Mouse (Mus musculus) spleen, embryonic (tissue): Measurements from ENCODE around the gene Mcrip2.

Experiments
- CTCF ChIA-PET: fragments of 350-600 bp; sonication (Branson Sonifier 250); formaldehyde crosslinking; loops from one replicate; lab custom pipeline; 2022; lab: Charles Lee

Mcrip2 gene

GRCm38 (mm10) chr17:25881691-25882090 lies 13.1 kb upstream of the Mcrip2 start:
- CTCF ChIA-PET: no interaction called here

GRCm38 (mm10) chr17:25880913-25881641 lies 12.5 kb upstream of the Mcrip2 start:
- CTCF ChIA-PET: no interaction called here

DNA sequence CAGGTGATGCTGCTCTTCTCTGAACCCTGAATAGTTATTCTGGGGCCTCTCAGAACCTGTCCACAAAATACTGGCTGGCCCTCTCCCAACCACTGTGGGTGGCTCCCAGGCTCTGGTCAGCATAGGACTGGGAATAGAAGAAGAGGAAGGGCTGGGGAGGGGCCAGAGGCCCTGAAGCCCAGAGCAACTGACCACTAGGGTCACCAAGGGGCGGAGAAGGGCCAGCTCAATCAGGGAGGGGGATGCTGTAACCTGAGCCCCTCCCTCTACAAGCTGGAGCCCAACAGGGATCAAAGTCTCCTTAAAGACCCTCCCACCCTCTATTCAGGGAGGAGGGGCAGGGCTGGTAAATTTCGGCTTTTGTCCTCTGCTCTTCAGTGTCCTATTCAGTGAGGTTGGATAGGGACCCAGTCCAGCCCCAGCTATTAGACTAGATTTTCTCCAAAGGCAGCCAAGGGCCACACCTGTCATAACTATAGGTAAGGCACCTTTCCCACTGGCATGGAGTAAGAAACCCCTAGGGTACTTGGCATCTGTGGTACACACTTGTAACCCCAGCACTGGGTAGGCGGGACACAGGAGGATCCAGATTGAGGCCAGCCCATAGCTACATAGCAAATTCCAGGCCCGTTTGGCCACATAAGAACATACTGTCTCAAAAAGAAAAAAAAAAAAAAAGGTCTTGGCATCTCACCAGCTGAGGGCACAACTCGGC lies 11.8 kb upstream of the Mcrip2 start, which contains the start of gene Wfikkn1:
Gene Wfikkn1, minus strand, starts transcription at position 663 of the 715 bp plus-strand sequence.
- CTCF ChIA-PET: no interaction called here

DNA sequence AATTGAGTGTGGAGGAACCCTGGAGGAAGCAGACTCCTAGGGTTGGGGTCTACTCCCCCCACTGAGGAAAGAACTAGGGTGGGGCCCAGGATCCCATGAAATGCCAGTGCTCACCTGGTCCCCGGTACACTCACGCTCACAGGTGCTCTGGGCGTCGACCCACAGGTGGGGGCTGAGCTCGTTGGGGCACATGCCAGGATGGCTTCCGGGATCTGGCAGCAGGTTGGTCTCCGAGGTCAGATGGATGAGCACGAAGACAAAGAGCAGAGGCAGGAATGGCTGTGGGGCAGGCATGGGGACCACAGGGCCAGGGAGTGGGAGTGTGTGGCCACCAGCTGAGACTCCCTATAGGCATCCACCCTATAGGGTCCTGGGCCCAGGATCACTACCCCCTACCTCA lies 11.2 kb upstream of the Mcrip2 start:
- CTCF ChIA-PET: no interaction called here

DNA sequence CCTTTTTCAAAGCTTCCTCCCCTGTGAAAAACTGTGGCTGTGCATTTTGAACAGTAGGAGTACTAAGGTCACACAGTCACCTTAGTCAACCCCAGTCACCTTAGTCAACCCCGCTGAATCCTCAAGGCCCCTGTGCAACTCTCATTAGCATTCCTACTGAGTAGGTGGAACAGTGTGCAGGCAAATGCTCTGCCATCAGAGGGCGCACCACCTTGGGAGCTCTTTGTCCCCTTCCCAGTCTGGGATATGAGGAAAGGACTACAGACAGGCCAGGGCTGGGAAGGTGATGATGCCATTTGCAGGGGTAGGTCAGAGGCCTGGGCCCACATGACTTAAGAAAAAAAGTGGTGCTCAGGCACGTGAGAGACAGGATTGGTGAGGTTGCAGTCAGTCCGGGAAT lies 10.7 kb upstream of the Mcrip2 start:
- CTCF ChIA-PET: interaction anchor here (0.6 kb wide), 1 partner anchor 158 kb away, joined by 4 read pairs; no protein-coding TSS in a partner anchor

GRCm38 (mm10) chr17:25878611-25879180 lies 10.1 kb upstream of the Mcrip2 start:
- CTCF ChIA-PET: interaction anchor here (0.6 kb wide), 1 partner anchor 159 kb away, joined by 4 read pairs; no protein-coding TSS in a partner anchor

DNA sequence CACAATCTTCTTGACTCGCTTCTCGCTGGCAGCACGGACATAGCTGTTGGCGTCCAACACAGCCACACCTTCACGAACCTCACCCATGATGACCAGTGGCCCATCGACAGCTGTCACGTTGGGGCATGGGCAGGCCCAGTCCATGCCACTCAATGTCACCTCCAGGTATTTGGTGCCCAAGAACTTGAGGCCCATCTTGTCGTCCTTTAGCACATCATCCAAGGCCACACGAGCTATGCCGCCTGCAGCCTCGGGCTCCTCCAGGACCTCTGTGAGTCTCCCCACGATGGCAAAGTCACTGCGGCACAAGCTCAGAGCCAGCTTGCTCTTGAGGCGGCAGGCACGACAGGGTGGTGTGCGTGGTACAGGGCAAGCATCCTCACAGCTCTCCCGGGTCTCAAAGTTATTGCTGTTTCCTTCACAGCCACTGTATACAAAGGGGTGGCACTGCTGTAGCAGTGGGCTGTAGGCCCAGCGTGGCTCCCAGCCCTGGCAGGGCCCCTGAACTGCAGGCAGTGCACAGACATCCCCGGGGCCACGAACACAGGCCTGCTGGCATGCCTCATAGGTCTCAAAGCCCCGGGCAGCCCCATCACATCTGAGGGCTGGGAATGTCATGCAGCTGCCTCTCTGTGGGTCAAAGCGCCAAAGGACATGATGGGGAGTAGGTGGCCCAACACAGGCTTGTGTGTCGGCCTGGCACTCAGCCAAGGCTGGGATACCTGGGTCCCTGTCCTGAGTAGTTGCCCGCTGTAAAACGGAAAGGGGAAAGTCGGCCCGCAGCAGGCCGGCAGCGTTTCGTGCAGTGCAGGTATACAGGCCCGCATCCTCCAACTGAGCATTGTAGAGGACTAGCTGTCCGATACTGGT lies 9.4 kb upstream of the Mcrip2 start:
- CTCF ChIA-PET: interaction anchor here (0.5 kb wide), 1 partner anchor 101 kb away, joined by 4 read pairs; no protein-coding TSS in a partner anchor

GRCm38 (mm10) chr17:25877025-25877424 lies 8.5 kb upstream of the Mcrip2 start:
- CTCF ChIA-PET: no interaction called here

- CTCF ChIA-PET: no interaction called here
Measured at GRCm38 (mm10) chr17:25876347-25876915, 7.9 kb upstream of the Mcrip2 start.

- CTCF ChIA-PET: no interaction called here
Measured at GRCm38 (mm10) chr17:25875171-25876136, 6.9 kb upstream of the Mcrip2 start.

- CTCF ChIA-PET: no interaction called here
Measured at GRCm38 (mm10) chr17:25874721-25875170, 6.2 kb upstream of the Mcrip2 start, which contains the start of gene Mettl26. Gene Mettl26, plus strand, starts transcription at chr17:25875074.

DNA sequence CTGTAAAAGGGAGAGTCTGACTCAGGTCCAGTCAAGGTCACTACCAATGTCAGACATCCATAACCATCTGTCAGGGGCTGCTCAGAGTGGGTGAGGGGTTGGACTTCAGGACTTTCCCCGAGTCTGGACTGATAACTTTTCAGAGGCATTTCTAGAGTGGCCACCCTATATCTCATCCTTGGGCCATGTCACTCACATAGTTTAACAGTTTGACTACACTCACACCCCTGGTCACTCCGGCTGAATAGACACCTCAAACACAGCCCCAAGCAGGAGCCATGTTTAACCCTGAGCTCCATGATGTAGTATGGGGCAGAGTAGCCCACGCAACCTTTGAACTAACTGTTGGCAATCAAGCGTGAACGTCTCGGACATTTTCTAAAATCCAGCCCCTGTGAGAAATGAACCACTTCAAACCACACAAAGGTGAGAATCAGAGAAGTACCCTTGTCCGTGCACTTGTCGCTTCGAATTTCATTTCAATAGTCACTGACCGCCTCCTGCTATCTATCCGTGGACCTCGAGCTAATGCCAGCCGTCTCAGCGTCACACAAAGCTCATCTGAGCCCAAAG lies 5.7 kb upstream of the Mcrip2 start:
- CTCF ChIA-PET: interaction anchor here (0.7 kb wide), 1 partner anchor 389 kb away, joined by 5 read pairs; no protein-coding TSS in a partner anchor

GRCm38 (mm10) chr17:25873405-25874147 lies 5.0 kb upstream of the Mcrip2 start:
- CTCF ChIA-PET: interaction anchor here (0.7 kb wide), 1 partner anchor 390 kb away, joined by 5 read pairs; no protein-coding TSS in a partner anchor

DNA sequence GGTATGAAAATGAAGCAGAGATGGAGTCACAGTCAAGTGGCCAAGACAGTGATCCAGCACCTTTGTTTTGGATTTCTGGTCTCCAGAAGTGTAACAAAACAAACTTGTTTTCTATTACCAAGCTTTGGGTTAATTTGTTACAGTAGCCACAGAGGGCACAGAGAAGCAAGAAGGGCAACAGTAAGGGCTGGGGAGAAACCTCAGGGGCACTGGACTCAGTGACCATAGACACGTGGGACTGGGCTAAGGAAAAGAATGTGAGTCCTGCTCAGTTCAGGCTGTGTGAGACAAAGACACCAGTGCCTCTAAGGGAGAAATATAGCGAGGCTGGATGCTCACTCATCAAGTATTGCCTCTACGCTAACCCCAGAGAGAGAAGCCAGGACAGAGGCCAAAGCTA lies 4.1 kb upstream of the Mcrip2 start:
- CTCF ChIA-PET: no interaction called here

DNA sequence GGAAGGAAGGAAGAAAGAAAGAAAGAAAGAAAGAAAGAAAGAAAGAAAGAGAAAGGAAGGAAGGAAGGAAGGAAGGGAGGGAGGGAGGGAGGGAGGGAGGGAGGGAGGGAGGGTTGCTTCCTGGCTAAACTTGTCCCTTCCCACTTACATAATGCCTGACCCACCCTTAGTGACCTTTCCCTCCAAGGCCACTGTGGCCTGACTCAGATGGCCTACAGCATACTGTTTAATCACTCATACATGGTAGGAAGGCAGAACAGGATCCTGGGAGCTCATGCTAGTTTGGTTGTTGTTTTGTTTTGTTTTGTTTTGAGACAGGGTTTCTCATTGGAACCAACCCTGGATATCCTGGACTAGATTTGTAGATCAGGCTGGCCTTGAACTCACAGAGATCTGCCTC lies 3.0 kb upstream of the Mcrip2 start:
- CTCF ChIA-PET: interaction anchor here (0.9 kb wide), 1 partner anchor 114 kb away, joined by 3 read pairs; the partner anchor contains the start of gene Capn15

DNA sequence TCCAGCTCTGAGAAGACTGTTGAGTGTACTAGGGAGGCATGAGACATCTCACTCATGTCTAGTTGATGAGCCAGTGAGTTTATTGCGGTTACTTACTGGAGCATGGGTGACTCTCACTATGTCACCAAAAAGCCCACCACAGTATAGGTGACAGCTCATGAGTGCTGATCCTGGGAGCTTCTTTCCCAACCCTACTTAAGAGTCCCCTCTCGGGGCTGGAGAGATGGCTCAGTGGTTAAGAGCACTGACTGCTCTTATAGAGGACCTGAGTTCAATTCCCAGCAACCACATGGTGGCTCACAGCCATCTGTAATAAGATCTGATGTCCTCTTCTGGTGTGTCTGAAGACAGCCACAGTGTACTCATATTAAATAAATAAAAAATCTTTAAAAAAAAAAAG lies 1.4 kb upstream of the Mcrip2 start:
- CTCF ChIA-PET: interaction anchor here (0.6 to 0.8 kb wide), 2 partner anchors 25 to 35 kb away, joined by 3 to 4 read pairs; no protein-coding TSS in a partner anchor

GRCm38 (mm10) chr17:25869498-25869897 lies 934 bp upstream of the Mcrip2 start:
- CTCF ChIA-PET: interaction anchor here (1.0 kb wide), 1 partner anchor 139 kb away, joined by 3 read pairs; no protein-coding TSS in a partner anchor
